Mouse (Mus musculus) lung, embryonic 14.5 days (tissue): ENCODE data around the gene Cntnap5b. TPM values are rescaled to one million over a fixed set of nuclear protein-coding genes. Genes with fewer than 3 reads are reported as not detected.

Experiments used
- ATAC-seq: fragments of 200-750 bp; cut with Nextera tagmentation; 2 replicates; pipeline ENCODE4 v1.8.0; 2017; ENCODE audit warnings: mild to moderate bottlenecking, moderate TSS enrichment, moderate library complexity; ENCODE audit not compliant: insufficient read depth
- DNase-seq: peaks from one replicate; pipeline ENCODE4 v3.0.0-alpha.2; 2015
- H3K27ac ChIP-seq: fragments of 300-500 bp; sonication (generic); 2 replicates; pipeline ENCODE4 v1.5.1; 2014; ENCODE audit warnings: low read depth, mild to moderate bottlenecking, moderate library complexity
- H3K27me3 ChIP-seq: fragments of 300-500 bp; sonication (generic); 2 replicates; pipeline ENCODE4 v1.6.1; 2014; ENCODE audit warnings: low read length, control low read depth; ENCODE audit not compliant: insufficient read depth
- H3K36me3 ChIP-seq: fragments of 300-500 bp; sonication (generic); 2 replicates; pipeline ENCODE4 v1.6.1; 2014; ENCODE audit warnings: control low read depth; ENCODE audit not compliant: insufficient read depth
- H3K4me1 ChIP-seq: fragments of 300-500 bp; sonication (generic); 2 replicates; pipeline ENCODE4 v1.6.1; 2014; ENCODE audit warnings: antibody characterized with exemption, control low read depth; ENCODE audit not compliant: insufficient read depth
- H3K4me2 ChIP-seq: fragments of 300-500 bp; sonication (generic); 2 replicates; pipeline ENCODE4 v1.6.1; 2014; ENCODE audit warnings: mild to moderate bottlenecking
- H3K4me3 ChIP-seq: fragments of 300-500 bp; sonication (generic); 2 replicates; pipeline ENCODE4 v1.5.1; 2014; ENCODE audit warnings: low read depth, low read length
- H3K9ac ChIP-seq: fragments of 300-500 bp; sonication (generic); 2 replicates; pipeline ENCODE4 v1.6.1; 2014
- H3K9me3 ChIP-seq: fragments of 300-500 bp; sonication (generic); 2 replicates; pipeline ENCODE4 v1.6.1; 2016; ENCODE audit warnings: low read depth, low read length, control low read depth
- CTCF ChIP-seq: IDR thresholded peaks from 2 replicates; pipeline ENCODE4 v1.5.1; 2016; ENCODE audit warnings: antibody characterized with exemption, low read depth
- WGBS: fragments of 180-500 bp; shearing (Covaris S2); extraction: QIAGEN DNeasy Blood & Tissue Kit; methylation state at CpG from one replicate; pipeline ENCODE4 v1.1.7; 2014; 5-methylcytosine and 5-hydroxymethylcytosine counted together
- polyA plus RNA-seq: library from polyadenylated mRNA; unstranded; fragments of >200 nt; fragmentation: Nextera tagmentation; extraction: Ambion mirVana; gene quantifications from 2 replicates; pipeline ENCODE4 v1.2.1, GENCODE M21; 2014

Gene Cntnap5b
- polyA plus RNA-seq, 1 experiment from 2014 or later: not detected

- no peak for TF ChIP-seq CTCF
- H3K9me3 ChIP-seq: no peaks in the 10 kb centered on the region
Measured at GRCm38 (mm10) chr1:100171566-100171965, 399.0 kb downstream of the Cntnap5b start.

GRCm38 (mm10) chr1:100180050-100180449 is 407.5 kb downstream of the Cntnap5b start:
- no peak overlapping the region for H3K4me3 ChIP-seq
- WGBS: 89% methylated on average over 5 of the region's 5 CpGs
- no peak overlapping the region for H3K27ac ChIP-seq

More at GRCm38 (mm10) chr1:100171566-100171965, 399.0 kb downstream of the Cntnap5b start:
- Histone ChIP-seq H3K27me3 (no peaks in the 10 kb centered on the region), H3K9ac (no peak overlapping the region), H3K4me1 (no peaks in the 10 kb centered on the region), H3K4me3 (no peak overlapping the region), H3K36me3 (no peaks in the 10 kb centered on the region), H3K4me2 (no peak overlapping the region), H3K27ac (no peak overlapping the region)
- no peak for ATAC-seq
- DNase-seq: no peak

DNA sequence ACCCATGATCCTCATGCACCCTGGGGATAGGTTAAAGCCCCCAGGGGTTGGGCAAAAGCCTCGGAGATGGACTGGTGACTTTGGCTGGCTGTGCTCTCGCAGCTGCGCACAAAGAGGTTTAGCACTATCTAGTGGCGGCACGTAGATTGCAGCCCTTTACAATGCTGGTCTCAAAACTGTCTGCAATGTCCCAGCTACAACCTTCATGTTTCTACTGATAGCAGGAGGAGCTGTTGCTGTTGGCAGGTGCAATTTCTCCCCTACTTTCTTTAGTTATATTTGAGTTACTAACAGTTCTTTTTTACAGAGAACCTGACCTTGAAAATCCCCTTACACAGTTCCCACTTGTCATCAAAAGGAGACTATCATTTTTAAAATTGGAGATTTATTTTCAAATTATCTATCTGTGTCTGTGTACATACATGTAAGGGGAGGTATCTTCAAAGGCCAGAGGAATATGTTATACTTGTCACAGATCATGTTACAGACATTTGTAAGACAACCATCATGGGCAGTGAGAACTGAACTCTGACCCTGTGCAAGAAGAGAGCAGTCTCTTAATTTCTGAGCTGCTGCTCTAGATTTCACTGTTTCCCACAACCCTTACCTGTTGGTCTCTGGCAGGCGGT is 459.5 kb downstream of the Cntnap5b start:
- H3K36me3 ChIP-seq: no peaks in the 10 kb centered on the region
- H3K4me2 ChIP-seq: no peak overlapping the region
- H3K9ac ChIP-seq: no peak overlapping the region
- H3K27ac ChIP-seq: no peak overlapping the region
- ATAC-seq (peak; percentile 95), DNase-seq (peak; percentile 65)
- H3K9me3 ChIP-seq: no peaks in the 10 kb centered on the region
- H3K4me1 ChIP-seq: no peaks in the 10 kb centered on the region
- TF ChIP-seq CTCF: peak; percentile 54
- H3K27me3 ChIP-seq: no peaks in the 10 kb centered on the region
- no peak overlapping the region for H3K4me3 ChIP-seq
- 9% methylated on average over 5 of the region's 6 CpGs for WGBS

More at GRCm38 (mm10) chr1:100180050-100180449, 407.5 kb downstream of the Cntnap5b start:
- Histone ChIP-seq H3K9ac (no peak overlapping the region), H3K4me2 (no peak overlapping the region), H3K27me3 (no peaks in the 10 kb centered on the region), H3K4me1 (no peaks in the 10 kb centered on the region), H3K36me3 (no peaks in the 10 kb centered on the region), H3K9me3 (no peaks in the 10 kb centered on the region)
- TF ChIP-seq CTCF: no peak
- ATAC-seq: peak; percentile 99
- DNase-seq: peak; percentile 87

GRCm38 (mm10) chr1:100251964-100252363 is 479.4 kb downstream of the Cntnap5b start:
- DNase-seq (no peak), ATAC-seq (no peak)
- H3K4me1 ChIP-seq: no peaks in the 10 kb centered on the region
- H3K27ac ChIP-seq: no peak overlapping the region
- H3K4me3 ChIP-seq: no peak overlapping the region
- no peak for TF ChIP-seq CTCF
- H3K9me3 ChIP-seq: no peaks in the 10 kb centered on the region
- H3K27me3 ChIP-seq: no peaks in the 10 kb centered on the region
- H3K4me2 ChIP-seq: no peak overlapping the region
- H3K9ac ChIP-seq: no peak overlapping the region
- no peaks in the 10 kb centered on the region for H3K36me3 ChIP-seq

DNA sequence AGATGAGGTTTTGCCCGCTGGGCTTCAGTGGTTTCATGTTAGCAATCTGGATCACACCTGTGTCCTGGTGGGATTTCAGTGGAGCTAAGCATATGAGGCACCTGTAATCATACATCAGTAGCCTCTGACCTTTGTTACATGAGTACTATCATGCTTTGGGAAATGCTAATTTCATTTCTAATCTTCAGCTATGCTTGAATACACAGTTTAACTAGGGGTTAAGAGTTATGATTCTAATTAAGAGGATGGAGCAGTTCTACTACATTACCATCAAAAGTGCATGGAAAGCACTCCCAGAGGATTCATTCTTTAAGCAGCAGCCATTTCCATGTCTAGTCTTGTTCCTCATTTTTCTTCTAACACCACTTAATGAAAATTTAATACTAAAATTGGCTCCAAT is 538.1 kb downstream of the Cntnap5b start:
- DNase-seq (no peak), ATAC-seq (no peak)
- Histone ChIP-seq H3K4me1 (no peaks in the 10 kb centered on the region), H3K36me3 (no peaks in the 10 kb centered on the region), H3K27me3 (no peaks in the 10 kb centered on the region), H3K27ac (no peak overlapping the region), H3K4me2 (no peak overlapping the region), H3K4me3 (no peak overlapping the region), H3K9ac (no peak overlapping the region), H3K9me3 (no peaks in the 10 kb centered on the region)
- TF ChIP-seq CTCF: no peak
- WGBS: 84% methylated on average over 1 of the region's 1 CpGs

DNA sequence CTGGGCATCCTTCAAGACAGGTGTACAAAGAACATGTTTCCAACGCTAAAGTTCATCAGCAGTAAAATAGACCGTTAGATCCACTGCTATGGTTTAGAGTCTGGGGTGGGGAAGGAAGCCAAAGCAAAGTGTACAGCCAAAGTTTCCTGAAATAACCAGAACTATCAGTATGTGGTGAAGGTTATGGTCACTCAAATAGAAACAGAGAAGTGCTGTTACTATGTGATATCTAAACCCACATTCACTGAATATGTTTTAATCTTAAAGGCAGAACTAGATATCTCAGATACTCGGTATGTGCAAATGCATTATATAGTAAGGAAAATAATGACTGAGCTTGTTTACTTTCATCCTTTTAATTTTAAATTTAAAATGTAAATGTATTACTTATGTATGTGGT is 558.5 kb downstream of the Cntnap5b start:
- no peak for DNase-seq
- no peak for TF ChIP-seq CTCF
- no peak overlapping the region for H3K27ac ChIP-seq
- H3K4me2 ChIP-seq: no peak overlapping the region
- no peak overlapping the region for H3K9ac ChIP-seq
- H3K9me3 ChIP-seq: no peaks in the 10 kb centered on the region
- H3K36me3 ChIP-seq: no peaks in the 10 kb centered on the region
- no peak for ATAC-seq
- WGBS: 77% methylated on average over 3 of the region's 3 CpGs
- H3K4me1 ChIP-seq: no peaks in the 10 kb centered on the region
- no peaks in the 10 kb centered on the region for H3K27me3 ChIP-seq
- H3K4me3 ChIP-seq: no peak overlapping the region

DNA sequence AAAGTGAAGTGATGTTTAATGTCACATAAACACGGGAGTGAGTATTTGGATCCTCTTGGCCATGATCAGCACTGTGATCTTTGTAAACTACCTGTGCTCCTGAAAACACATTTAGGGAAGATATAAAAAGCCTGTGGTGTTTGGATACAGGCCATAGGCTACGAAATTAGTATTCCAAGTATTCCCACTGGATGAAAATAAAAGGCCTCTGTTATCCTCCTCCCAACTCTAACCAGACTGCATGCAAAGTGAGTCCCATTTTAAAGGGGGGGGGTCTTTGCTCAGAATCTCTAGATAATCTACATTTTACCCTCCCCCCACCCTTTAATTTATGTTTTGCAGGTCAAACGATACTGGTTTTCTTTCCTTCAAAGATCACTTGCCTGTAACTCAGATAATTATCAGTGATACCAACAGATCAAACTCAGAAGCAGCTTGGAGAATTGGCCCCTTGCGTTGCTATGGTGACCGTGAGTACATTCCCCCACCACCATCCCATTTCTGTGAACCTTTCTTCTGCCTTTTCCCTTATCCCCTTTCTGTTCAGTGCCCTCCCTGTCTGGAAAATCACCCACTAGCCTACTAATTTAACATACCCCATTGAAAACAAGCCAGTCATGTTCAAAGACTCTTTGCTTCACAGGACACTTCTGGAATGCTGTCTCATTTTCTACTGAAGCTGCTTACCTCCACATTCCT is 597.0 kb downstream of the Cntnap5b start:
- no peaks in the 10 kb centered on the region for H3K36me3 ChIP-seq
- no peak overlapping the region for H3K9ac ChIP-seq
- DNase-seq: no peak
- no peak for TF ChIP-seq CTCF
- 68% methylated on average over 5 of the region's 5 CpGs for WGBS
- ATAC-seq: no peak
- no peak overlapping the region for H3K4me3 ChIP-seq
- H3K27ac ChIP-seq: no peak overlapping the region
- no peaks in the 10 kb centered on the region for H3K9me3 ChIP-seq
- H3K4me2 ChIP-seq: no peak overlapping the region
- no peaks in the 10 kb centered on the region for H3K27me3 ChIP-seq
- H3K4me1 ChIP-seq: no peaks in the 10 kb centered on the region
